Mouse (Mus musculus): ENCODE results near the gene Ccnyl1.

Ccnyl1 gene

DNA sequence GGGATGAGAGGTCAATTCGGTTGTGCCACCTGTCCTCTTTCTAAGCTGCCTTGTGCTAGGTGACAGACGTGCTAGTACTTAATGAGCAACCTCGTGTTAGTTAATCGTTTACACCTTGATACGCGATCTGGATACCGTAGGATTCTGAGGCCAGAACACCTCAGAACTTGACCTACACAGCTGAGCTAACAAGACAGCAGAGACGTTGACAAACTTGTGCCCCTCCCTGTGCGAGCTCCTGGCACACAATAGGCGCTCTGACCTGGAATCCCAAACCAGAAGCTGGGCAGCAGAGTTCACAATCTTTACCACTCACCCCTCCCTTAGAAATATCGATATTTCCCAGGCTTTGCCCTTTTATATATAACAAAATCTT, 47.9 kb downstream of the Ccnyl1 start:
- no peak for DNase-seq (ENCODE audit: low spot score)

DNA sequence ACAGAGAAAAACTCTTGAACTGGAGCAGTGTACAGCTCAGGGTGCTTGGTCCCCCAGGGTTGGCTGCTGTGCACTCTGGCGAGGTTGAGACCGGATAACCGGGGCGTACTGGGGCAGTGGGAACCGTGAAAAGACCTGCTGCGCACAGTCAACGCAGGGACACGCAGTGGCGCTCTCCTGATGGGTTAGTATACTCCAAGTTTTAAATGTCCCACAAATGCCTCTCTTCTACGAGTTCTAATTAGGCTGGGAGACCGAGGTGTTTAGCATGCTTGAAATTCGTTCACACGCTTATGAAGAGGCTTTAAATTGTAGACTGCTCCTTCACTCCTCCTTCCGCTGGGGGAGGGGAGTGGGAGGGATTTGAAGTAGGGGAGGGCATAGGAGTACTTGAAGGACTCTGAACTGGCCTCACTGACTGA, 48.4 kb downstream of the Ccnyl1 start:
- DNase-seq (ENCODE audit: low spot score) = peak; percentile 51

DNA sequence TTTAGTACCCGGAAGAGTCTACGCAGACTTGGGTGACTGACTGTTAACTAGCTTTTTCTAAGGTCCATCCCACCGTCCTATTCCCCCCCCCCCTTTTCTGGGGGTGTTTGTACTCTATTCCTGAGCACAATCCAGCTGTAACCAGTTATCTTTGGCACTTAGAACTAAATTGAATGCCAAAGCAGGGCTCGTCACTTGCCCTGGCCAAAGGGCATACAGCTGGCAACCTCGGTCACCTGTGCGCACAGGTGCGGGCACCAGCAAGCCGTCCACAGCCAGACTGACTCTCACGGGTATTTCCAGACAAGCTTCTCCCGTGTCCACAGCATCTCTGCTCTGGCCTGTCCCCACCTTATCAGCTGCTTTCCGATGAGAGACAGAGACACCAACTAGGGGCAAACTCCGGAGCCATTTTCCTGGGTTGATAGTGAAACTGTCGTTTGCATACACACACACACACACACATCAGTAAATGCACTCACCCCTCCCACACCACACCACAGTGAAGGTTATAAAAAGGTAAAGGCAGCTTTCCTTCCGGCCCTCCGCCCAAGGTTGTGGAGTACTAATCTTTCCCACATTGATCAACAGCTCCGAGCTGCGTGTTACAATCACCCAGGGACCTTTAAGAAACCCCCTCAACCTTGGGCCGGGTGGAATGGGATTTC, 52.6 kb downstream of the Ccnyl1 start:
- no peak for DNase-seq (ENCODE audit: low spot score)

DNA sequence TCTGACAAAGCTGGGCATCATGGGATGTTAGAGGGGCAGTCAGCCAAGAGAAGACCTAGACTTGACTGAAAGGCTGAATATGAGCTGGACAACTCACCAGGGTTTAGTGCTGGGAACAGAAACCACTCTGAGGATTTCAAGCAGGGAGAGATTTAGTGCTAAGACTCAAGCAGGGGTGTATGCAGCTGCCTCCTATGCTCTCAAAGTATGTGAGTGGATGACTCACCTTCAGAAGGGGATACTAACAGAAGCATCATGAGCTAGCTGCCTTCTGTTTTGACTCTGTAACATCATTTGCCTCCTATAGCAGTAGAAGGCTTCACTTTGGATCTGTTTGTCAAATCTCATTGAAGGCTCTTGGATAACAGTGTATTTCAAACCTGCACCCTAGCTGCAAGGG, 54.4 kb downstream of the Ccnyl1 start:
- no peak for DNase-seq (ENCODE audit: low spot score)

DNA sequence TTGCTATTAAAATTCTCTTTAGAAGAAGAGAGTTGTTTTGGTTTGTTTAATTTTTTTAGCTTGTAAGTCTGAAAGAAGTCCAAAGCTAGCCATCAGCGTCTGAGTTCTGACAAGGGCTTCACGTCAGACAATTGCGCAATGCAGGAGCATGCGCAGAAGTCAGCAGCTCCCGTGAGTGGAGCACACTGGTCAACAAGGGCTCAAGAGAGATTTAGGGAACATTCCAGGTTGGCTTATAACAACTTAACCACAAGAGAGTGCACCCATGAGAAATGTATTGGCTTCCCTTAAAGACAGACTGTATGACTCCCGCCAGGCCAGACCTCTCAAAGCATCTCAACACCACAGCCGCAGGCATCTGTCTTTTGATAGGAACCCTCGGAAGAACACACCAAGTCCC, 62.9 kb downstream of the Ccnyl1 start:
- no peak for DNase-seq (ENCODE audit: low spot score)

DNA sequence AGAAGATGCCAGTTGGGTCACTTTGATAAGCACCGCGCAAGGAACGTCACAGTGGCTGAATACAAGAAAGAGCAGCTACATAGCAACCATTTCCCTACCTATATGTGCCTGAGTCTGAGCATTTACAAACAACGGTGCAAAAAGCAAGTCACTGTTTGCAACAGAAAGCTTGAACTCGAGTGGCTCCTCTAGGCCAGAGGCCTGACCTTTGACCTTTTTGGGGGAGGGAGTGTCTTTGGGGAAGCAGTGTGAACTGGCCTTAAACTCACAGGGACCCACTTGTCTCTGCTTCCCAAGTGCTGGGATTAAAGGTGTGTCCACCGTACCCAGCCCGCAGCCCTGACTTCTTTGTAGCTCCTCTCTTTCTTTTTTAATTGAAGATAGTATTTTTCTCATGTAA, 63.4 kb downstream of the Ccnyl1 start:
- DNase-seq (ENCODE audit: low spot score) = no peak

DNA sequence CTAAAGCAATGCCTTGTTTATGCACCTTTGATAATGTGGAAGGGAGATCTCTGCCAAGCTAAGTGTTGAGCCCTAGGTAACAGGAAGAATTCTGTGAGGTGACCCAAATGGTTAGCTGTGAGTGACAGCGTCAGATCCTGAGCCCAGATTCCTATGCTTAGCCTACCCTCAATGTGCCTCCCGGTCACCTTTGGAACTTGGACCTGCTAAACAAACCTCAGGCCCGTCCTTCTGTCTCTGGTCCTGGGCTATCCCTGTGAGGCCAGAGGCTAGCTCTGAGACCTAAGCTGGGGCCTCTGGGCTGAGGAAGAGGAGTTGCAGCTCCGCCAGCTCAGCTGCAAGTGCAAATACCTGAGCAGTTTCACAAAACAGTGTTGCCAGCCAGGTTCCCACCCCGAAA, 64.4 kb downstream of the Ccnyl1 start:
- no peak for DNase-seq (ENCODE audit: low spot score)

DNA sequence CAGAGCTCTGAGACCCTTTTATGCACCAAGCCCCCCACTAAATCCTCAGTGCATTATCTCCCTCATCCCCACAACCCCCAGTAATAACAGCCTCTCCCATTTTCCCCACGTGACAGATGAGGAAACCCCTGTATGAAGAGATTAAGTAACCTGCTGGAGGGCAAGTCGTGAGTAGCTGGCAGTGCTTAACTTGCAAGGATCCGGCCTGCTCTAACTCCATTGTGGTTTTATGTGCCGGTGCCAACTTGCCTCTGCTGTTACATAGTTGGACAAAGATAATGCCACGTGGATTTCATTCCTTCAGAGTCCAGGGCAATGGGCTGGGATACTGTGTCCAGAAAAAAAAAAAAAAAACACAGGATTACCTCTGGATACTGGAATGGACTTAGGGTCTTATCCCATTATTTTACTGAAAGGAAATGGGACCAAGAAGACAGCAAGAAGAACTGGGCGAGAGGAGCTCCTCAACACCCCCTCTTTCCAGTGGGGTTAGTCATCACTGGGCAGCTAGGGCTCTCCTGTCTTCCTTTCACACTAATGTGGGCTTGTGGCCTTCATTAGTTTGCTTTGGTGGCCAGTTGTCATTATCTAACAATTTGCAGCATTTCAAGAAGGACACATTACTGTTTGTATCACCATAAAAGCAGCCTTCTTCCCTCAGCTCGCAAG, 65.8 kb downstream of the Ccnyl1 start:
- DNase-seq (ENCODE audit: low spot score) = no peak

DNA sequence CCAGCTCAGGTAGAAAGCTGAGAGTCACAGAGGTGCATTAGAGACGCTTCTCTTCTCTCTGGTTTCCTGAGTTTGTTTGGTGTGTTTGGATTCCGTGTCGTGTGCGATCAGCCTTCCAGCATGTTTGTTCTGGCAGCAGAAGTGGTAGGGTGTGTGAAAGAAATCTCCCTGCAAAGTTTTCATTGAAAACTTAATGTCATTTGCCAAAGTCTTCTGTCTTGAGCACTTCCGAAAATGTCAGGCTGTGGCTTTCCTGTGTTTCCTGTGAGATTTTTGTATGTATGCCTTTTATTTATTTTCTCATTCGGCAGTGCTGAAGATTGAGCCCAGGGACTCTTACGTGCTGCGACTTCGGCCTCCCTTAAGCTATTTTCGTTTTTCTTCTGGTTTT, 66.4 kb downstream of the Ccnyl1 start:
- no peak for DNase-seq (ENCODE audit: low spot score)

DNA sequence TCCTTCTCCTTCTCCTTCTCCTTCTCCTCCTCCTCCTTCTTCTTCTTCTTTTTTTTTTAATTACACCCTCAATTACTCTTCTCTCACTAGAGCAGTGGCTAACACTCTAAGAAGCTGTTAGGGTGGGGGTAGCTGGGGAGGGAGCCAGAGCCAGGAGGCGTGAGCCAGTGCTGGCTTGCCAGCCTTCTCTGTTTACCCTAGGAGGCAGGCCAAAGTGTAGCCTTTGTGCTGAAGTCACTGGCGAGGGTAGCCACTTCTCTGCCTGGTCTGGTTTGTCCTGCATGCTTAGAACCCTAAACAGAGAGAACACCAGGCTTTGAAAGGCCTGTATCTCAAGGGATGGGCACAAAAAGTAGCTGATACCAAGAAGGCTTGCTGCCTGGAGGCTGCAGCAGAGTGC, 67.0 kb downstream of the Ccnyl1 start:
- no peak for DNase-seq (ENCODE audit: low spot score)

DNA sequence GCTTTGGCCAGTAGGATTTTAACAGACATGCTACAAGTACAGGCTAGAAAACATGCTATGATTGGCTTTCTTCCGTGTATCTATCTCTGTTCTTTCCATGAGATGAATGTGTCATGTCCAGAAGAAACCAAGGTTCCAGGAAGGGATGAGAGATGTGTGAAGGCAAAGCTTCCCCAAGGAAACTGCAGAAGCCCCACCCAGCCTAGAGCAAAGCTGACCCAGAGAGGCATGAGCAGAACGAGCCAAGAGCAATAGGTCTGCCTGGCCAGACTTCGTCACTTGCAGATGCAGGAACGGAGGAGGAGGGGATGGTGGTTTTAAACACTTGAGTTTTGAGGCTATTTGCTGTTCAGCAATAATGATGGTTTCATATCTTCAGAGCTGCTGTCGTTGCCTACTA, 67.5 kb downstream of the Ccnyl1 start:
- DNase-seq (ENCODE audit: low spot score) = no peak

DNA sequence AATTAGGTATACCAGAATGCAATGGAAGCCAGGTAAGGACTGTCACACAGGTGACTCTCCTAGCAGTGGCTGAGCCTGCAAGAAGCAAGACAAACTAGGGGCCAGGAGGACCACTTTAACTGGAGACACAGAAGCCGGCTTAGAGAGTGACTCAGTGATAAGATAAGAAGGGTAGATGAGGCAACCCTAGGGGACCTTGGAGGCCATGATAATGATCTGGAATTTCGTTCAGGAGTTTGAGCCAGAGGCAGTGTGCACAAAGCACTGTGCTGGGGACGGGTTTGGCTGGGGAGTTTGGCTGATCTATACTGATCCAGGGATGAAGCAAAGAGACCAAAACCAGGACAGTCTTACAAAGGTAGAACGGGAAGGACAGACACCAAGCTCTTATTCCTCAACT, 71.4 kb downstream of the Ccnyl1 start:
- no peak for DNase-seq (ENCODE audit: low spot score)

DNA sequence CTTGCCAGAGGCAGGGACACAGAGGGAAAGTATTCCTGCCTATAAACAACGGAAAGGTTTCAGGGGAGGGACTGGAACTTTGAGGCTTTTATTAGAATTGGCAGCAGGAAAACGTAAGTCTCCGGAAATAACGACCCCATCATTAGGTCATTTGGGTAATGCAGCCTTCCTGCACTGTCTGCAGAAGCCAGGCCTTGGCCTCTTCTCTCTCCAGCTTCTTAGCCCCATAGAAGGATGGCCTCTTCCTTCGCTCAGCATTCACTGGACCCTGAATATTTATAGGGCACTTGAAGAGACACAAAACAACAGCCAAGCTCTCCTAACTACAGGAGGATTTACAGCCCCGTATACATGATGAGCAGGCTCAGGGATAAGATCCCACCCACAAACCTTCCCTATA, 79.9 kb downstream of the Ccnyl1 start:
- DNase-seq (ENCODE audit: low spot score) = no peak

DNA sequence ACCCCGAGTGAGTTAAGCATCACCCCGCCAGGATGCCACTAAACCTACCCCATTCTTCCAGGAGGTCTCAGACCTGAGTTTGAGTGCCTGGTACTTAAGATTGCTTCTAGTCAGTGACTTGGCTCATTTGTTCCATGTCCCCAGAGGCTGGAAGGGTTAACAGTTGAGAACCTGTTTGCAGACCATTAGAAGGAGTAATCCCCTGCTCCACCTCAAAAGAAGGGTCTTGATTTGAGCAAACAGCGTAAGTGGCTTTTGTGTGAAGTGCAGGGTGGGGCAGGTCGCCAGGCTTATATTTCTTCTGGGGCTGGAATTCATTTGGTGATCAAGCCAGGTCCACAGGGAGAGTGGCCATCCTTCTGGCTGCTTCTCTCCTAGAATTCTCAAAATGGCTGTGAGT, 83.0 kb downstream of the Ccnyl1 start:
- no peak for DNase-seq (ENCODE audit: low spot score)
